Mouse (Mus musculus) stomach, embryonic 14.5 days (tissue): ENCODE measurements around the gene Zbtb17. TPM values are rescaled to one million over a fixed set of nuclear protein-coding genes. Genes with fewer than 3 reads are reported as not detected.

Source experiments
- ATAC-seq: fragments of 200-750 bp; cut with Nextera tagmentation; 2 replicates; pipeline ENCODE4 v1.8.0; 2017; ENCODE audit warnings: low read depth, moderate TSS enrichment; ENCODE audit not compliant: insufficient number of reproducible peaks, insufficient read depth, low FRiP score
- H3K27ac ChIP-seq: fragments of 300-500 bp; sonication (generic); 2 replicates; pipeline ENCODE4 v1.5.1; 2014; ENCODE audit warnings: mild to moderate bottlenecking, low read length, moderate library complexity, mixed read lengths
- H3K27me3 ChIP-seq: fragments of 300-500 bp; sonication (generic); 2 replicates; pipeline ENCODE4 v1.6.1; 2014; ENCODE audit warnings: low read length, control low read depth, mixed read lengths; ENCODE audit not compliant: control insufficient read depth, insufficient read depth
- H3K36me3 ChIP-seq: fragments of 300-500 bp; sonication (generic); 2 replicates; pipeline ENCODE4 v1.6.1; 2014; ENCODE audit warnings: mild to moderate bottlenecking, control low read depth, low read length, moderate library complexity, mixed read lengths; ENCODE audit not compliant: control insufficient read depth, insufficient read depth
- H3K4me1 ChIP-seq: fragments of 300-500 bp; sonication (generic); 2 replicates; pipeline ENCODE4 v1.6.1; 2014; ENCODE audit warnings: low read length, control low read depth, mixed read lengths; ENCODE audit not compliant: control insufficient read depth, insufficient read depth
- H3K4me2 ChIP-seq: fragments of 300-500 bp; sonication (generic); replicated peaks from 2 replicates; pipeline ENCODE4 v1.6.1; 2014; ENCODE audit warnings: low read depth, low read length, control low read depth
- H3K4me3 ChIP-seq: fragments of 300-500 bp; sonication (generic); 2 replicates; pipeline ENCODE4 v1.5.1; 2014; ENCODE audit warnings: low read depth, low read length, control low read depth
- H3K9ac ChIP-seq: fragments of 300-500 bp; sonication (generic); replicated peaks from 2 replicates; pipeline ENCODE4 v1.6.1; 2014; ENCODE audit warnings: low read depth, mild to moderate bottlenecking, control low read depth, low read length, moderate library complexity, mixed read lengths
- H3K9me3 ChIP-seq: fragments of 300-500 bp; sonication (generic); 2 replicates; pipeline ENCODE4 v1.6.1; 2016; ENCODE audit warnings: low read depth, low read length, control low read depth; ENCODE audit not compliant: control insufficient read depth
- WGBS: fragments of 180-500 bp; shearing (Covaris S2); extraction: QIAGEN DNeasy Blood & Tissue Kit; methylation state at CpG from one replicate; pipeline ENCODE4 v1.1.7; 2014; 5-methylcytosine and 5-hydroxymethylcytosine counted together
- polyA plus RNA-seq: library from polyadenylated mRNA; unstranded; fragments of >200 nt; fragmentation: Nextera tagmentation; extraction: Ambion mirVana; gene quantifications from 2 replicates; pipeline ENCODE4 v1.2.1, GENCODE M21; 2014

Gene Zbtb17
- polyA plus RNA-seq, 1 experiment from 2014 or later, result 30.8 TPM

- Histone ChIP-seq H3K4me2 (no peak overlapping the region), H3K9me3 (no peaks in the 10 kb centered on the region), H3K36me3 (no peaks in the 10 kb centered on the region), H3K4me1 (no peaks in the 10 kb centered on the region), H3K27me3 (no peaks in the 10 kb centered on the region), H3K9ac (no peak overlapping the region), H3K4me3 (no peak overlapping the region), H3K27ac (no peak overlapping the region)
- WGBS, result 58% methylated on average over 14 of the region's 14 CpGs
- no peak for ATAC-seq
Observed at GRCm38 (mm10) chr4:141432666-141433065, 11.8 kb upstream of the Zbtb17 start.

DNA sequence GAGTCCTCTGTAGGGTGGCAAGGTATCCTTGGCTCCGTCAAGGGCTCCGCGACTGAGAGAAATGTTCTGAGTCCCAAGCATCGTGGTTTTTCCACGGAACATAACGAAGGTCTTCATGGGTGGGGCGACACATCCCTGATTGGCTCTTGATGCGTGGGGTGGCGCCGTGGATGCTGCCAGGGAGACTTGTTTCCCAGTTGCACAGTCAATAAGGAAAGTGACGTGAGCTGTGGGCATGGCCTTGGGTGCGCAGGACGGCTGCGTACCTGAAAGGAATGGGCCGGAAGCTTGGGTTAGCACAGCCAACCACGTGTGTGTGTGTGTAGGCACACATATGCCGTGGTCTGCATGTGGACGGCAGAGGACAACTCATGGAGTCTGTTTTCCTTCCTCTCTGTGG, 11.3 kb upstream of the Zbtb17 start:
- H3K9me3 ChIP-seq, result no peaks in the 10 kb centered on the region
- H3K4me1 ChIP-seq, result no peaks in the 10 kb centered on the region
- 79% methylated on average over 18 of the region's 18 CpGs for WGBS
- no peak overlapping the region for H3K4me2 ChIP-seq
- no peak overlapping the region for H3K4me3 ChIP-seq
- ATAC-seq, result no peak
- no peaks in the 10 kb centered on the region for H3K36me3 ChIP-seq
- H3K27me3 ChIP-seq, result no peaks in the 10 kb centered on the region
- H3K27ac ChIP-seq, result no peak overlapping the region
- H3K9ac ChIP-seq, result no peak overlapping the region

DNA sequence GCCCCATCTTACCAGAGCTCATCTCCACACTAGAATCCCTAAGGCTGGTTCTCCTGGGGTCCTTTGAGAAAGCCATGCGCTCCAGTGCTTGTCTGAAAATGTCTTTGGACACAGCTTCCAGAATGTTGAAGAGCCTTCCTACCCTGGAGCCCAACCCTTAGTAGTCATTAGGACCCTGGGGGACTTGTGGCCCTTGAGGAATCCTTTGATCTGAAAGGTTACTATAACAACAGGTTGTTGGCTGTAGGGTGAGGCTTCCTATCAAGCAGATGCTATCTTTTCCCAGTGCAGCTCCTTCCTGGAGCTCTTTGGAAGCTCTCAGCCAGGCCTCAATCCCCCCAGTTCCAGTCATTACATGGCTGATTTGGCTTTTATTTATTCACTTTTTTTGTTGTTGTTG, 8.5 kb upstream of the Zbtb17 start, which contains the start of gene Srarp:
Srarp (minus strand) TSS at position 132 of the 400 bp plus-strand sequence.
- Histone ChIP-seq H3K4me3 (no peak within 1 kb of the TSS), H3K4me1 (no peaks in the 10 kb centered on the region), H3K27me3 (no peaks in the 10 kb centered on the region), H3K9ac (no peak within 1 kb of the TSS), H3K9me3 (no peaks in the 10 kb centered on the region), H3K27ac (no peak within 1 kb of the TSS), H3K4me2 (no peak within 1 kb of the TSS), H3K36me3 (no peaks in the 10 kb centered on the region)
- no peak for ATAC-seq
- 67% methylated on average over 1 of the region's 1 CpGs for WGBS

GRCm38 (mm10) chr4:141439083-141439803, 5.2 kb upstream of the Zbtb17 start:
- Histone ChIP-seq H3K36me3 (no peaks in the 10 kb centered on the region), H3K9me3 (no peaks in the 10 kb centered on the region), H3K4me1 (no peaks in the 10 kb centered on the region), H3K4me2 (no peak overlapping the region), H3K4me3 (no peak overlapping the region), H3K27me3 (no peaks in the 10 kb centered on the region), H3K27ac (no peak overlapping the region), H3K9ac (no peak overlapping the region)
- ATAC-seq, result no peak
- WGBS, result 77% methylated on average over 12 of the region's 12 CpGs

DNA sequence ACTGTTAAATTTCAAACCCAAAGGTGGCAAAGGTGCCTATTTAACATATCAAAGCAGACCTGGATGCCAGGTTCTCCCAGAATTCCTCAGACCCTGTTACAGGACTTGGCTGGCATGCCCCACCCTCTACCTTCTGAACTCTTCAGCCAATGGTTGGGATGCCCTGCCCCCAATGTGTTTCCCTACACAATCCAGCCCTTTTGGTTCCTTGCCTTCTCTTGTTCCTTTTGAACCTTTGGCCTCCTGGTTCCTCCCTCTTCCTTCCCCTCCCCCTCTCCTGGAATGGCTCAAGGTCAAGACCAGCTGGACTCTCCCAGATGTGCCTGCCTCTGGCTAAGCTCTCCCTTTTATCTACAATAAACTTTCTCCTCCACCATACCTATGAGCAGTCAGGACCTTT, 3.6 kb upstream of the Zbtb17 start:
- H3K9ac ChIP-seq, result no peak overlapping the region
- H3K4me1 ChIP-seq, result peaks cover 7% of the 10 kb centered on the region
- H3K4me3 ChIP-seq, result no peak overlapping the region
- no peaks in the 10 kb centered on the region for H3K27me3 ChIP-seq
- ATAC-seq, result no peak
- no peaks in the 10 kb centered on the region for H3K9me3 ChIP-seq
- no peak overlapping the region for H3K27ac ChIP-seq
- no peaks in the 10 kb centered on the region for H3K36me3 ChIP-seq
- no peak overlapping the region for H3K4me2 ChIP-seq

DNA sequence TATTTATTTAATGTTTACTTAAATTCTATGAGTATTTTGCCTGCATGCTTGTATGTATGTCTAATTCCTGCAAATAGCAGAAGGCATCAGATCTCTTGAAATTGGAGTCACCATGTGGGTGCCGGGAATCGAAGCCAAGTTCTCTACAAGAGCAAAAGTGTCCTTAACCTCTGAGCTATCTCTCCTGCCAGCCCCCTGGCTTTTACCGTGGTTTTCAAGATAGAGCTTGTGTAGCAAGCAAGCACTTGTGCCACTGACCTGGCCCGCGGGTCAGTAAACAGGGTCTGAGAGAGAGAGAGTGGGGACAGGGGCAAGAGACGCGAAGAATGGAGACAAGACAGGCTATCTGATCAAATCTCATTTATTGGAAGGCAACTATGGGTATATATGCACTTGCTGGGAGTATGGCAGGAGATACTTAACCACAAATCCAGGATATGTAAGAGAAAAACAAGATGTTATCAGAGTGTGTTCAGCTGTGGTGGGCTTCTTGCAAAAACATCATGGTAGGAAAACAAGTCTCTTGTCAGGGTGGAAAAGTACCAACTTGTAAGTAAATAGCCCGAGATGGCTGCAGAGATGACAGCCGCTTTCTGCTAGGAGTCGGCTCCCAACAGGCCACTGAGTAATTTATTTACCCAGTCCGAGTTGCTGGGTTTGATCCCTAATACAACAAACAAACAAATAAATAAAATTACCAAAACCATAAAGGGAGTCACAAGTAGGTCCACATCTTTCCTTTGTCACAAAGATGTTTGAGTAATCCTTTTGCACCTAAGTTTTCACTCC, 619 bp upstream of the Zbtb17 start:
- H3K36me3 ChIP-seq, result peaks cover 14% of the 10 kb centered on the region; the same call in 1 of the 2 replicates
- peaks cover 12% of the 10 kb centered on the region for H3K4me1 ChIP-seq
- H3K9me3 ChIP-seq, result no peaks in the 10 kb centered on the region
- peak overlapping the region; percentile 90 for H3K4me2 ChIP-seq
- ATAC-seq, result no peak
- 45% methylated on average over 11 of the region's 11 CpGs for WGBS
- peak overlapping the region; percentile 29; the same call in 1 of the 2 replicates for H3K9ac ChIP-seq
- peak overlapping the region; percentile 90 for H3K4me3 ChIP-seq
- no peaks in the 10 kb centered on the region for H3K27me3 ChIP-seq
- no peak overlapping the region for H3K27ac ChIP-seq

- H3K9me3 ChIP-seq, result no peaks in the 10 kb centered on the region
- peak overlapping the region; percentile 90 for H3K4me3 ChIP-seq
Observed at GRCm38 (mm10) chr4:141445328-141445720, 870 bp downstream of the Zbtb17 start.

GRCm38 (mm10) chr4:141446211-141446610, 1.8 kb downstream of the Zbtb17 start:
- Histone ChIP-seq H3K27me3 (no peaks in the 10 kb centered on the region), H3K9me3 (no peaks in the 10 kb centered on the region), H3K4me2 (no peak overlapping the region), H3K27ac (no peak overlapping the region), H3K4me1 (peaks cover 12% of the 10 kb centered on the region), H3K9ac (no peak overlapping the region), H3K36me3 (peaks cover 24% of the 10 kb centered on the region), H3K4me3 (no peak overlapping the region)
- WGBS, result 75% methylated on average over 7 of the region's 7 CpGs
- ATAC-seq, result no peak

More at GRCm38 (mm10) chr4:141445328-141445720, 870 bp downstream of the Zbtb17 start:
- peak overlapping the region; percentile 90 for H3K4me2 ChIP-seq
- no peak for ATAC-seq
- H3K36me3 ChIP-seq, result peaks cover 24% of the 10 kb centered on the region
- H3K9ac ChIP-seq, result peak overlapping the region; percentile 94
- no peaks in the 10 kb centered on the region for H3K27me3 ChIP-seq
- no peak overlapping the region for H3K27ac ChIP-seq
- peaks cover 12% of the 10 kb centered on the region for H3K4me1 ChIP-seq
- WGBS, result 14% methylated on average over 14 of the region's 14 CpGs
